Mouse (Mus musculus) forebrain, embryonic 15.5 days (tissue): ENCODE measurements at regions not wholly inside any gene's neighbourhood (a gene's known extent, or its start where the extent isn't known, plus 50 kb on each side); places are given as distances from the start of the nearest gene placed in this dataset.

Source experiments
- ATAC-seq: fragments of 200-750 bp; cut with Nextera tagmentation; replicated peaks from 2 replicates; pipeline ENCODE4 v1.8.0; 2017; ENCODE audit warnings: mild to moderate bottlenecking, moderate TSS enrichment, moderate library complexity
- H3K27ac ChIP-seq: fragments of 300-500 bp; sonication (generic); replicated peaks from 2 replicates; pipeline ENCODE4 v1.5.1; 2015; ENCODE audit warnings: mild to moderate bottlenecking, inconsistent platforms
- H3K27me3 ChIP-seq: fragments of 300-500 bp; sonication (generic); 2 replicates; pipeline ENCODE4 v1.6.1; 2015; ENCODE audit warnings: inconsistent platforms
- H3K36me3 ChIP-seq: fragments of 300-500 bp; sonication (generic); 2 replicates; pipeline ENCODE4 v1.6.1; 2015; ENCODE audit warnings: mild to moderate bottlenecking, inconsistent platforms
- H3K4me1 ChIP-seq: fragments of 300-500 bp; sonication (generic); 2 replicates; pipeline ENCODE4 v1.6.1; 2015; ENCODE audit warnings: inconsistent platforms
- H3K4me2 ChIP-seq: fragments of 300-500 bp; sonication (generic); replicated peaks from 2 replicates; pipeline ENCODE4 v1.6.1; 2015; ENCODE audit warnings: mild to moderate bottlenecking, inconsistent platforms
- H3K4me3 ChIP-seq: fragments of 300-500 bp; sonication (generic); 2 replicates; pipeline ENCODE4 v1.5.1; 2015; ENCODE audit warnings: mild to moderate bottlenecking, inconsistent platforms
- H3K9ac ChIP-seq: fragments of 300-500 bp; sonication (generic); replicated peaks from 2 replicates; pipeline ENCODE4 v1.6.1; 2015; ENCODE audit warnings: mild to moderate bottlenecking, inconsistent platforms
- H3K9me3 ChIP-seq: fragments of 300-500 bp; sonication (generic); 2 replicates; pipeline ENCODE4 v1.6.1; 2016; ENCODE audit warnings: inconsistent platforms
- WGBS: fragments of 180-500 bp; shearing (Covaris S2); methylation state at CpG from one replicate; pipeline ENCODE4 v1.1.7; 2015; ENCODE audit warnings: mixed read lengths; 5-methylcytosine and 5-hydroxymethylcytosine counted together

GRCm38 (mm10) chr2:103208370-103208769 lies 94.7 kb downstream of the Ehf start:
- Histone ChIP-seq H3K4me2 (no peak overlapping the region), H3K27ac (no peak overlapping the region), H3K27me3 (no peaks in the 10 kb centered on the region), H3K4me3 (no peak overlapping the region), H3K36me3 (no peaks in the 10 kb centered on the region), H3K9ac (no peak overlapping the region), H3K4me1 (no peaks in the 10 kb centered on the region), H3K9me3 (no peaks in the 10 kb centered on the region)
- ATAC-seq, result no peak
- WGBS, result 94% methylated on average over 5 of the region's 5 CpGs

GRCm38 (mm10) chr2:103209056-103209455 lies 94.0 kb downstream of the Ehf start:
- H3K9me3 ChIP-seq, result no peaks in the 10 kb centered on the region
- no peaks in the 10 kb centered on the region for H3K4me1 ChIP-seq
- ATAC-seq, result no peak
- no peak overlapping the region for H3K27ac ChIP-seq
- WGBS, result 48% methylated on average over 2 of the region's 2 CpGs
- no peak overlapping the region for H3K9ac ChIP-seq
- H3K36me3 ChIP-seq, result no peaks in the 10 kb centered on the region
- no peak overlapping the region for H3K4me2 ChIP-seq
- no peak overlapping the region for H3K4me3 ChIP-seq
- no peaks in the 10 kb centered on the region for H3K27me3 ChIP-seq

GRCm38 (mm10) chr2:103209512-103209981 lies 93.5 kb downstream of the Ehf start:
- no peaks in the 10 kb centered on the region for H3K9me3 ChIP-seq
- no peaks in the 10 kb centered on the region for H3K36me3 ChIP-seq
- H3K4me1 ChIP-seq, result no peaks in the 10 kb centered on the region
- 66% methylated on average over 6 of the region's 6 CpGs for WGBS
- H3K4me2 ChIP-seq, result no peak overlapping the region
- H3K4me3 ChIP-seq, result no peak overlapping the region
- H3K27ac ChIP-seq, result no peak overlapping the region
- H3K9ac ChIP-seq, result no peak overlapping the region
- H3K27me3 ChIP-seq, result no peaks in the 10 kb centered on the region
- no peak for ATAC-seq

GRCm38 (mm10) chr2:103211179-103211578 lies 91.9 kb downstream of the Ehf start:
- no peak overlapping the region for H3K4me3 ChIP-seq
- no peak for ATAC-seq
- H3K27me3 ChIP-seq, result no peaks in the 10 kb centered on the region
- H3K27ac ChIP-seq, result no peak overlapping the region
- H3K9ac ChIP-seq, result no peak overlapping the region
- no peaks in the 10 kb centered on the region for H3K9me3 ChIP-seq
- WGBS, result 21% methylated on average over 3 of the region's 3 CpGs
- no peaks in the 10 kb centered on the region for H3K4me1 ChIP-seq
- H3K4me2 ChIP-seq, result no peak overlapping the region
- H3K36me3 ChIP-seq, result no peaks in the 10 kb centered on the region
